Mouse (Mus musculus): ENCODE measurements around the gene Zfp706. TPM values are rescaled to one million over a fixed set of nuclear protein-coding genes. Genes with fewer than 3 reads are reported as not detected.

Gene Zfp706
- polyA plus RNA-seq, 1 experiment from 2014 or later = 459 TPM

DNA sequence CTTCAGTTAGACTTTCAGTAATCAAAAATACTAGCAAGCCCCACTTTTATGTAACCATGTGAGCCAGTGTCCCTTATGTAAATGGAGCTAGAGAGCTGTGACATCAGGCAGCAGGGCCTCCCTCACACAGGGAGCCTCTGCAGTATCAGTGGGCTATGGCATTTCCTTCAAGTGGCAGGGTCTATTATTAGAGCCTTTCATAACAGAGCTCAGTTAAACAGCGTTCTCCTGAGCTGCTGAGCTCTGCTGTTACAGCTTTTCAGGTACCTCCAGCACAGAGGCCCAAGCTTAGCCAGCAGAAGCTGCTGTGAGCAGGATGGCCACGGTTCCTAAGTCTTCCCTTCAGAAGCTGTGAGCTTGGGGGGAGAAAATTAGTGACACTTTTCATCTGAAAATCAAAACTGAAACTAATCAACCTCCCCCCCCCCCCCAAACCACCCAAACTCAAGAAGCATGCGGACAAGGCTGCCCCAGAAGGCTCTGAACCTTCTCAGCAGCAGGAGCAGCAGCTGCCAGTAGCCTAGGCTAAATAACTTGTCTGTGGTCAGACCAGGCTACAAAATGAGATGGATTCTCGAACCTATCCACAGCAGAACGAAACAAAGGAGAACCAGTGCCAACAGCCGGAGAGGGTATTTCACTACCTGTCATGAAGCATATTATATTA, 20.2 kb downstream of the Zfp706 start:
- Histone ChIP-seq H3K36me3 (no peaks in the 10 kb centered on the region), H3K9ac (no peak overlapping the region), H3K27ac (no peak overlapping the region; the same call in 1 of the 2 replicates), H3K27me3 (no peaks in the 10 kb centered on the region), H3K4me2 (no peak overlapping the region), H3K4me3 (no peak overlapping the region), H3K4me1 (replicated peaks) (peaks cover 12% of the 10 kb centered on the region), H3K9me3 (no peaks in the 10 kb centered on the region)
- no peak for ATAC-seq (ENCODE audit: low FRiP score)
- WGBS = 65% methylated on average over 6 of the region's 6 CpGs

DNA sequence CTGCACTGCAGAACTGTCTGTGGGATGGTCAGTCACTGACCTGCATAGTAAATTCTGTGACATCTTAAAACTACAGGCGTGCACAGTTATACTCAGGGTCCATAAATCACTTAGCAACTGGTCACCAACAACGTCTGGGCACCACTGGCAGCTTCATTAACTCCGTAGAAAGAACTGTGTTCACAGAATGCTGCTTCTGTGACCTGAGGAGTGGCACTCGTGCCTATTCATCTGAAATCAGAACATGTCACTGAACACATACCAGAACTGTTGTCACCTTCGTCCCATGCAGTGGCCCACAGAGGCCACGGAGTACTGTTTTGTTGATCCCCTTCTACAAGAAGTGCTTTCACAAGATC, 22.0 kb downstream of the Zfp706 start:
- Histone ChIP-seq H3K36me3 (no peaks in the 10 kb centered on the region), H3K27me3 (no peaks in the 10 kb centered on the region), H3K4me3 (no peak overlapping the region), H3K4me2 (no peak overlapping the region), H3K27ac (no peak overlapping the region), H3K4me1 (replicated peaks) (peaks cover 8% of the 10 kb centered on the region; the same call in 1 of the 2 replicates), H3K9me3 (no peaks in the 10 kb centered on the region), H3K9ac (no peak overlapping the region)
- no peak for ATAC-seq (ENCODE audit: low FRiP score)
- 62% methylated on average over 6 of the region's 6 CpGs for WGBS

GRCm38 (mm10) chr15:36984921-36985566, 22.5 kb downstream of the Zfp706 start:
- ATAC-seq (ENCODE audit: low FRiP score) = no peak
- peaks cover 13% of the 10 kb centered on the region for H3K4me1 ChIP-seq (replicated peaks)
- H3K27me3 ChIP-seq = no peaks in the 10 kb centered on the region
- H3K9me3 ChIP-seq = no peaks in the 10 kb centered on the region
- no peak overlapping the region for H3K4me2 ChIP-seq
- H3K9ac ChIP-seq = no peak overlapping the region
- H3K27ac ChIP-seq = no peak overlapping the region
- no peak overlapping the region for H3K4me3 ChIP-seq
- WGBS = 68% methylated on average over 1 of the region's 1 CpGs
- H3K36me3 ChIP-seq = no peaks in the 10 kb centered on the region

GRCm38 (mm10) chr15:36983455-36983854, 24.1 kb downstream of the Zfp706 start:
- no peaks in the 10 kb centered on the region for H3K36me3 ChIP-seq
- H3K27ac ChIP-seq = no peak overlapping the region
- no peak overlapping the region for H3K4me3 ChIP-seq
- no peaks in the 10 kb centered on the region for H3K9me3 ChIP-seq
- no peak overlapping the region for H3K4me2 ChIP-seq
- H3K27me3 ChIP-seq = no peaks in the 10 kb centered on the region
- ATAC-seq (ENCODE audit: low FRiP score) = no peak
- 66% methylated on average over 3 of the region's 3 CpGs for WGBS
- peaks cover 28% of the 10 kb centered on the region for H3K4me1 ChIP-seq (replicated peaks)
- H3K9ac ChIP-seq = no peak overlapping the region

- H3K4me1 ChIP-seq (replicated peaks) = peaks cover 20% of the 10 kb centered on the region
- no peaks in the 10 kb centered on the region for H3K36me3 ChIP-seq
- WGBS = 47% methylated on average over 8 of the region's 8 CpGs
- H3K27me3 ChIP-seq = no peaks in the 10 kb centered on the region
- H3K4me2 ChIP-seq = peak overlapping the region; percentile 61
- ATAC-seq (ENCODE audit: low FRiP score) = peak; percentile 62
- H3K4me3 ChIP-seq = peak overlapping the region; percentile 42
- no peaks in the 10 kb centered on the region for H3K9me3 ChIP-seq
- peak overlapping the region; percentile 85 for H3K27ac ChIP-seq
- peak overlapping the region; percentile 75 for H3K9ac ChIP-seq
Observed at GRCm38 (mm10) chr15:36980238-36980637, 27.3 kb downstream of the Zfp706 start.

GRCm38 (mm10) chr15:36979488-36980201, 27.9 kb downstream of the Zfp706 start:
- Histone ChIP-seq H3K4me2 (peak overlapping the region; percentile 61), H3K4me3 (peak overlapping the region; percentile 42), H3K36me3 (no peaks in the 10 kb centered on the region), H3K9ac (peak overlapping the region; percentile 75), H3K9me3 (no peaks in the 10 kb centered on the region), H3K27me3 (no peaks in the 10 kb centered on the region), H3K4me1 (replicated peaks) (peaks cover 20% of the 10 kb centered on the region), H3K27ac (peak overlapping the region; percentile 85)
- ATAC-seq (ENCODE audit: low FRiP score) = peak; percentile 92
- 5% methylated on average over 20 of the region's 20 CpGs for WGBS

DNA sequence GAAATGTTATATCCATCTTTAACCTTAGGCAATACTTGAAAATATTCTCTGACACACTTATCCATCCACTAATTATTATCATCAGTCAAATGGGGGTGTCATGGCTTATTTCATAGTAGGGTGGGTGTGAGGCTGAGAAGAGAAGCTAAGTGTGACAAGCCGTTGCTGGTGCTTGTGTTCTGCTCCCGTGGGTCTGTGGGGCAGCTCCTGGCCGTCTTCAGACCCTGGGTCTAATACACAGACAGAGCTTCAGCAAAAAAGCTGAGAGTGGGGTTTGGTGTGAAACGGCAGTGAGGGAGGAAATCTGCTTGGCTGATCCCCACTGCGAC, 28.4 kb downstream of the Zfp706 start:
- H3K4me2 ChIP-seq = peak overlapping the region; percentile 61
- peak overlapping the region; percentile 42 for H3K4me3 ChIP-seq
- no peaks in the 10 kb centered on the region for H3K36me3 ChIP-seq
- peak overlapping the region; percentile 85 for H3K27ac ChIP-seq
- H3K27me3 ChIP-seq = no peaks in the 10 kb centered on the region
- 28% methylated on average over 5 of the region's 5 CpGs for WGBS
- H3K9me3 ChIP-seq = no peaks in the 10 kb centered on the region
- ATAC-seq (ENCODE audit: low FRiP score) = peak; percentile 36; the same call in 1 of the 2 replicates
- H3K9ac ChIP-seq = peak overlapping the region; percentile 75
- peaks cover 20% of the 10 kb centered on the region for H3K4me1 ChIP-seq (replicated peaks)

DNA sequence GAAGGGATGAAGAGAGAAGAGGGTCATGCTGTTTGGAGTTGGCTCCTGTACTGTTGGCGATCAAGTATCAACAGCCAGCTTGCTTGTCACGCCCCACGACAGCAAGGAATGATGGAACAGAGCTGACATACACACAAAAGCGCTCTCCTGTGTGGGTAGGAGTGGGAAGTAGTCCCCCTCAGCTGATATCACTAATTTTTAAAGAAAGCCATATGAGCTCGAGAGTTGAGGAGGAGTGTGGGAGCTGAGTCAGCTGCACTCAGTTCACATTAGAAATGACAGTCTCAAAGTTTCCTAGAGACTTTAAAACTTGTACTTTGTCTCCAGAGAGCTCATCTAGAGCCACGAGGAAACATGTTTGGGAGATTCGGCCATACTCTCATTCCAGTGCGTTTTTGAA, 29.8 kb downstream of the Zfp706 start:
- no peaks in the 10 kb centered on the region for H3K27me3 ChIP-seq
- H3K4me3 ChIP-seq = no peak overlapping the region
- H3K9me3 ChIP-seq = no peaks in the 10 kb centered on the region
- WGBS = 82% methylated on average over 8 of the region's 8 CpGs
- H3K27ac ChIP-seq = no peak overlapping the region
- H3K4me1 ChIP-seq (replicated peaks) = peaks cover 26% of the 10 kb centered on the region
- H3K36me3 ChIP-seq = no peaks in the 10 kb centered on the region
- no peak overlapping the region for H3K4me2 ChIP-seq
- no peak overlapping the region for H3K9ac ChIP-seq
- no peak for ATAC-seq (ENCODE audit: low FRiP score)

DNA sequence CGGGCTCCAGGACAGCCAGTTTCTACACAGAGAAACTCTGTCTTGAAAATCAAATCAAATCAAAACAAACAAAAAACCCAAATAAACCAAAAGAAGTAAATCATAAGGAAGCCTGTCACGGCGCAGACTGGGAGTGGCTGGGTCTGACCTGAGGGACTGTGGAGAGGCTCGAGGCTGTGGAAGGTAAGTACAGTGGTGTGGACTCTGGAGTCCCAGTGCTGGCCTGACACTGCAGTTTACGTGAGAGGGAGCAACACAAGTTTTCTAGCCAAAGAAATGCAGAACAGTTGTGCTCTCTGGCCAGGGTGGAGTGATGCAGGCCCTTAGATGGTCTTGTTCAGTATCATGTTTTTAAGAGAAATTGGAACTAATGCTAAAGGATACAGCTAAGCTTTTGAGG, 31.9 kb downstream of the Zfp706 start:
- 88% methylated on average over 5 of the region's 5 CpGs for WGBS
- H3K4me3 ChIP-seq = no peak overlapping the region
- no peak for ATAC-seq (ENCODE audit: low FRiP score)
- no peak overlapping the region for H3K9ac ChIP-seq
- H3K27me3 ChIP-seq = no peaks in the 10 kb centered on the region
- no peaks in the 10 kb centered on the region for H3K9me3 ChIP-seq
- no peak overlapping the region for H3K4me2 ChIP-seq
- peaks cover 26% of the 10 kb centered on the region for H3K4me1 ChIP-seq (replicated peaks)
- no peaks in the 10 kb centered on the region for H3K36me3 ChIP-seq
- no peak overlapping the region for H3K27ac ChIP-seq

- ATAC-seq (ENCODE audit: low FRiP score) = no peak
- no peak overlapping the region for H3K27ac ChIP-seq
- no peak overlapping the region for H3K4me2 ChIP-seq
- WGBS = 95% methylated on average over 2 of the region's 2 CpGs
- no peaks in the 10 kb centered on the region for H3K36me3 ChIP-seq
- H3K9me3 ChIP-seq = no peaks in the 10 kb centered on the region
- H3K9ac ChIP-seq = no peak overlapping the region
- H3K4me1 ChIP-seq (replicated peaks) = peaks cover 22% of the 10 kb centered on the region
- no peak overlapping the region for H3K4me3 ChIP-seq
- H3K27me3 ChIP-seq = no peaks in the 10 kb centered on the region
Observed at GRCm38 (mm10) chr15:36975256-36975620, 32.3 kb downstream of the Zfp706 start.

DNA sequence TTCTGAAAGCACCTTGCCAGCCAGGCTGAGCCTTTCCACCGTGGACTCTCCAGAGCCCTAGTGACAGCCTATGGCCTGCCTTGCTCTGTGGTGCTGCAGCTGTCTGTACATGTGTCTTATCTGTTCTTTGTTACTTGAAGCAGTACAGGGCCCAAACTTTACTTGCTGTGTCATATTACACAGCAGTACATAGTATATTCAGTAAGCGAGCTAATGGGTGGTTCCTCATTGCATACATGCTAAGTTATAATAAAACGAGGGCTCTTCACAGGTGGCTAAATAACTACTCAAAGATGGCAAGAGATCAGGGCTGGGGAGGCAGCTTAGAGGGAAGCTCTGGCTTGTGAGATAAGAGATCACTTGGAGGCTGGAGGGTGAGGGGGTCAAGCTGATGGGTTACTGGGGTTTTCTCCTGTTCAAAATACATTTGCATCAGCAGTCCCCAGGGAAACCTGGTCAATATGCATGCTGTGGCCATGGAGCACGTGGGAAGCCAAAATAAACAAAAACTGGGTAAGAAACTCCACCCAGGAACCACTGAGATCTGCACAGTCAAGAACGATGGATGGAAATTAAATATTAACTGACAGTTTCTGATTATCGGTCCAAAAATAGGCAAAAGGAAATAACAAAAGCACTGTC, 32.8 kb downstream of the Zfp706 start:
- WGBS = 76% methylated on average over 6 of the region's 6 CpGs
- H3K4me1 ChIP-seq (replicated peaks) = peaks cover 17% of the 10 kb centered on the region
- H3K4me2 ChIP-seq = no peak overlapping the region
- ATAC-seq (ENCODE audit: low FRiP score) = no peak
- no peak overlapping the region for H3K4me3 ChIP-seq
- no peak overlapping the region for H3K9ac ChIP-seq
- no peaks in the 10 kb centered on the region for H3K9me3 ChIP-seq
- H3K36me3 ChIP-seq = no peaks in the 10 kb centered on the region
- H3K27me3 ChIP-seq = no peaks in the 10 kb centered on the region
- H3K27ac ChIP-seq = no peak overlapping the region

GRCm38 (mm10) chr15:36973714-36974113, 33.9 kb downstream of the Zfp706 start:
- Histone ChIP-seq H3K36me3 (no peaks in the 10 kb centered on the region), H3K27ac (peak overlapping the region; percentile 69; the same call in 1 of the 2 replicates)
- WGBS = 85% methylated on average over 7 of the region's 7 CpGs

More at GRCm38 (mm10) chr15:36973714-36974113, 33.9 kb downstream of the Zfp706 start:
- H3K9ac ChIP-seq = no peak overlapping the region
- no peak overlapping the region for H3K4me2 ChIP-seq
- H3K9me3 ChIP-seq = no peaks in the 10 kb centered on the region
- H3K4me3 ChIP-seq = no peak overlapping the region
- no peaks in the 10 kb centered on the region for H3K27me3 ChIP-seq
- H3K4me1 ChIP-seq (replicated peaks) = peaks cover 16% of the 10 kb centered on the region
- ATAC-seq (ENCODE audit: low FRiP score) = no peak

All from hindbrain, embryonic 13.5 days (tissue).